Mouse (Mus musculus): ENCODE data around the gene Pik3r6. TPM values are rescaled to one million over a fixed set of nuclear protein-coding genes. Genes with fewer than 3 reads are reported as not detected.

Gene Pik3r6
- polyA plus RNA-seq, 1 experiment, result 0.05 TPM

GRCm38 (mm10) chr11:68492592-68492991 lies 10.2 kb upstream of the Pik3r6 start:
- peaks cover 44% of the 10 kb centered on the region for H3K27me3 ChIP-seq (ENCODE audit: control insufficient read depth, insufficient read depth, insufficient read length)

GRCm38 (mm10) chr11:68493760-68494159 lies 9.1 kb upstream of the Pik3r6 start:
- TF ChIP-seq POLR2AphosphoS2 (IDR thresholded peaks at IDR 0.05; ENCODE audit: insufficient read length, low read depth), result no peak
- TF ChIP-seq MAX (IDR thresholded peaks at IDR 0.05; ENCODE audit: low read depth), result no peak
- TF ChIP-seq MYOD1 (IDR thresholded peaks at IDR 0.05; ENCODE audit: control insufficient read depth in 1 of 3, insufficient read length in 2 of 3, low read depth in 2 of 3), result no peak
- peaks cover 52% of the 10 kb centered on the region for H3K27me3 ChIP-seq (ENCODE audit: control insufficient read depth, insufficient read depth, insufficient read length)
- H3K79me2 ChIP-seq (ENCODE audit: control insufficient read depth, insufficient read depth), result no peaks in the 10 kb centered on the region
- H3K4me3 ChIP-seq, result no peak overlapping the region
- H3K36me3 ChIP-seq (ENCODE audit: control insufficient read depth, insufficient read depth), result no peaks in the 10 kb centered on the region
- H3ac ChIP-seq (ENCODE audit: control insufficient read depth, insufficient read length), result no peak overlapping the region
- no peak overlapping the region for H3K4me2 ChIP-seq (ENCODE audit: low read depth)

More at GRCm38 (mm10) chr11:68492592-68492991, 10.2 kb upstream of the Pik3r6 start:
- H3K36me3 ChIP-seq (ENCODE audit: control insufficient read depth, insufficient read depth), result no peaks in the 10 kb centered on the region
- H3K4me3 ChIP-seq, result no peak overlapping the region
- no peak overlapping the region for H3ac ChIP-seq (ENCODE audit: control insufficient read depth, insufficient read length)
- H3K79me2 ChIP-seq (ENCODE audit: control insufficient read depth, insufficient read depth), result no peaks in the 10 kb centered on the region
- H3K4me2 ChIP-seq (ENCODE audit: low read depth), result no peak overlapping the region
- TF ChIP-seq REST (IDR thresholded peaks at IDR 0.05; ENCODE audit: insufficient read depth, insufficient read length) (no peak), TCF3 (IDR thresholded peaks at IDR 0.05; ENCODE audit: insufficient read length, low read depth) (no peak)

- Histone ChIP-seq H3K79me2 (ENCODE audit: control insufficient read depth, insufficient read depth) (no peaks in the 10 kb centered on the region), H3K27me3 (ENCODE audit: control insufficient read depth, insufficient read depth, insufficient read length) (peaks cover 58% of the 10 kb centered on the region), H3ac (ENCODE audit: control insufficient read depth, insufficient read length) (no peak overlapping the region), H3K36me3 (ENCODE audit: control insufficient read depth, insufficient read depth) (no peaks in the 10 kb centered on the region), H3K4me3 (no peak overlapping the region), H3K4me2 (ENCODE audit: low read depth) (no peak overlapping the region)
- TF ChIP-seq CEBPB (IDR thresholded peaks at IDR 0.05; ENCODE audit: insufficient read depth, poor library complexity, severe bottlenecking), result no peak
- no peak for TF ChIP-seq POLR2A (IDR thresholded peaks at IDR 0.05; ENCODE audit: insufficient read length, low read depth)
- TF ChIP-seq TCF3 (IDR thresholded peaks at IDR 0.05; ENCODE audit: insufficient read length, low read depth), result no peak
- TF ChIP-seq MAX (IDR thresholded peaks at IDR 0.05; ENCODE audit: low read depth), result no peak
- TF ChIP-seq TCF12 (IDR thresholded peaks at IDR 0.05; ENCODE audit: insufficient read depth, poor library complexity, severe bottlenecking), result no peak
Observed at GRCm38 (mm10) chr11:68497081-68497480, 5.7 kb upstream of the Pik3r6 start.

GRCm38 (mm10) chr11:68498517-68498916 lies 4.3 kb upstream of the Pik3r6 start:
- no peak overlapping the region for H3ac ChIP-seq (ENCODE audit: control insufficient read depth, insufficient read length)
- no peaks in the 10 kb centered on the region for H3K36me3 ChIP-seq (ENCODE audit: control insufficient read depth, insufficient read depth)
- H3K4me3 ChIP-seq, result no peak overlapping the region
- no peak overlapping the region for H3K4me2 ChIP-seq (ENCODE audit: low read depth)
- no peaks in the 10 kb centered on the region for H3K79me2 ChIP-seq (ENCODE audit: control insufficient read depth, insufficient read depth)
- H3K27me3 ChIP-seq (ENCODE audit: control insufficient read depth, insufficient read depth, insufficient read length), result peaks cover 48% of the 10 kb centered on the region
- TF ChIP-seq MYOD1 (IDR thresholded peaks at IDR 0.05; ENCODE audit: control insufficient read depth in 1 of 3, insufficient read length in 2 of 3, low read depth in 2 of 3) (no peak), POLR2AphosphoS2 (IDR thresholded peaks at IDR 0.05; ENCODE audit: insufficient read length, low read depth) (no peak), TCF12 (IDR thresholded peaks at IDR 0.05; ENCODE audit: insufficient read depth, poor library complexity, severe bottlenecking) (no peak), TCF3 (IDR thresholded peaks at IDR 0.05; ENCODE audit: insufficient read length, low read depth) (no peak), REST (IDR thresholded peaks at IDR 0.05; ENCODE audit: insufficient read depth, insufficient read length) (no peak), SRF (IDR thresholded peaks at IDR 0.05; ENCODE audit: control insufficient read depth, insufficient read length, low read depth) (no peak), MAX (IDR thresholded peaks at IDR 0.05; ENCODE audit: low read depth) (no peak), POLR2A (IDR thresholded peaks at IDR 0.05; ENCODE audit: insufficient read length, low read depth) (no peak), E2F4 (IDR thresholded peaks at IDR 0.05; ENCODE audit: insufficient read depth) (no peak), USF1 (IDR thresholded peaks at IDR 0.05; ENCODE audit: low read depth) (no peak), CEBPB (IDR thresholded peaks at IDR 0.05; ENCODE audit: insufficient read depth, poor library complexity, severe bottlenecking) (no peak), MYOG (IDR thresholded peaks at IDR 0.05; ENCODE audit: control insufficient read depth in 1 of 3, insufficient read depth in 1 of 3, insufficient read length in 2 of 3, low read depth in 2 of 3) (no peak)

- TF ChIP-seq MYOD1 (IDR thresholded peaks at IDR 0.05; ENCODE audit: control insufficient read depth in 1 of 3, insufficient read length in 2 of 3, low read depth in 2 of 3), result no peak
- no peak for TF ChIP-seq USF1 (IDR thresholded peaks at IDR 0.05; ENCODE audit: low read depth)
- no peak for TF ChIP-seq MYOG (IDR thresholded peaks at IDR 0.05; ENCODE audit: control insufficient read depth in 1 of 3, insufficient read depth in 1 of 3, insufficient read length in 2 of 3, low read depth in 2 of 3)
- TF ChIP-seq MAX (IDR thresholded peaks at IDR 0.05; ENCODE audit: low read depth), result no peak
- TF ChIP-seq POLR2A (IDR thresholded peaks at IDR 0.05; ENCODE audit: insufficient read length, low read depth), result no peak
- no peak for TF ChIP-seq POLR2AphosphoS2 (IDR thresholded peaks at IDR 0.05; ENCODE audit: insufficient read length, low read depth)
- TF ChIP-seq TCF3 (IDR thresholded peaks at IDR 0.05; ENCODE audit: insufficient read length, low read depth), result no peak
- TF ChIP-seq CEBPB (IDR thresholded peaks at IDR 0.05; ENCODE audit: insufficient read depth, poor library complexity, severe bottlenecking), result no peak
- TF ChIP-seq E2F4 (IDR thresholded peaks at IDR 0.05; ENCODE audit: insufficient read depth), result no peak
- no peak for TF ChIP-seq SRF (IDR thresholded peaks at IDR 0.05; ENCODE audit: control insufficient read depth, insufficient read length, low read depth)
- TF ChIP-seq TCF12 (IDR thresholded peaks at IDR 0.05; ENCODE audit: insufficient read depth, poor library complexity, severe bottlenecking), result no peak
- no peak for TF ChIP-seq REST (IDR thresholded peaks at IDR 0.05; ENCODE audit: insufficient read depth, insufficient read length)
Observed at GRCm38 (mm10) chr11:68498999-68499699, 3.7 kb upstream of the Pik3r6 start.

More at GRCm38 (mm10) chr11:68498999-68499699, 3.7 kb upstream of the Pik3r6 start:
- H3K79me2 ChIP-seq (ENCODE audit: control insufficient read depth, insufficient read depth), result no peaks in the 10 kb centered on the region
- H3K36me3 ChIP-seq (ENCODE audit: control insufficient read depth, insufficient read depth), result no peaks in the 10 kb centered on the region
- no peak overlapping the region for H3K4me2 ChIP-seq (ENCODE audit: low read depth)
- H3K4me3 ChIP-seq, result no peak overlapping the region
- H3K27me3 ChIP-seq (ENCODE audit: control insufficient read depth, insufficient read depth, insufficient read length), result peaks cover 45% of the 10 kb centered on the region
- H3ac ChIP-seq (ENCODE audit: control insufficient read depth, insufficient read length), result no peak overlapping the region
